Mouse (Mus musculus) E14TG2a.4 (cell line): ENCODE data around the gene Rxra.

Source experiments
- CTCF ChIP-seq: conservative IDR thresholded peaks from 2 replicates; pipeline ENCODE4 v1.5.1; 2014; ENCODE audit warnings: low read length
- NANOG ChIP-seq: IDR thresholded peaks from 2 replicates; pipeline ENCODE4 v1.6.1; 2014; ENCODE audit warnings: borderline replicate concordance, low read length, mixed read lengths
- POU5F1 ChIP-seq: IDR thresholded peaks from 2 replicates; pipeline ENCODE4 v1.6.1; 2014; ENCODE audit warnings: low read length, borderline replicate concordance

- TF ChIP-seq CTCF (no peak), NANOG (no peak), POU5F1 (no peak)
These were observed 37.9 kb downstream of the Rxra start for GRCm38 (mm10) chr2:27714131-27714530.
